Mouse (Mus musculus): ENCODE measurements at regions not wholly inside any gene's neighbourhood (a gene's known extent, or its start where the extent isn't known, plus 50 kb on each side); places are given as distances from the start of the nearest gene placed in this dataset.
A peak's percentile ranks its signal among the peaks of the same experiment; 100 is the strongest.

GRCm38 (mm10) chr13:50764618-50765017, 66.5 kb downstream of the Gm8765 start:
- TF ChIP-seq CTCF (IDR thresholded peaks at IDR 0.05; ENCODE audit: low read depth) = peak; percentile 23; the same call in 1 of the 2 replicates
- no peak for TF ChIP-seq EP300 (optimal IDR thresholded peaks at IDR 0.05)
